Mouse (Mus musculus): Measurements from ENCODE around the gene Creld2.

DNA sequence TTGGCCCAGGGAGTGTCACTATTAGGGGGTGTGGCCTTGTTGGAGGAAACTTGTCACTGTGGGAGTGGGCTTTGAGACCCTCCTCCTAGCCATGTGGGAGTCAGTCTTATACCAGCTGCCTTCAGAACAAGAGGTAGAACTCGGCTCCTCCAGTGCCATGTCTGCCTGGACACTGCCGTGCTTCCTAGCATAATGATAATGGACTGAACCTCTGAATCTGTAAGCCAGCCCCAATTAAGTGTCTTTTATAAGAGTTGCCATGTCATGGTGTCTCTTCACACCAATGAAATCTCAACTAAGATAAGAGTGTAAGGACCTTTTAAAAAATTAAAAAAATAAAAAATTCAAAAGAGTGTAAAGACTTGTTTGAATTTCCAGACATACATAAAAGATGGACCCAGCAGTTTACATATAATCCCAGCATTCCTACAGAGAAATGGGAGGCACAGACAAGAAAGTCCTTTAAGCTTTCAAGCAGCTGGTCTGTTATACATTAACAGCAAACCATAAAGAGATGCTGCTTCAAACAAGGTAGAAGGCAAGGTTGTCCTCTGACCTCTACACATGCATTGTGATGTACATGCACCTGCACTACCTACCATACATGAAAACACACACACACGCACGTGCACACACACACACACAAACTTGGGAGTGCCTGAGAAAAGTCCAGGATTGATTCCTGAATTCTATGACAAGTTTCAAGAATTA, 27.2 kb upstream of the Creld2 start:
- no peak for TF ChIP-seq CTCF (IDR thresholded peaks at IDR 0.05; ENCODE audit: low read depth)
- no peak for TF ChIP-seq EP300 (IDR thresholded peaks at IDR 0.05; ENCODE audit: low read depth)

Measured in liver, embryonic 14.5 days (tissue).